Mouse (Mus musculus) mesoderm, embryonic 11.5 days (tissue): Measurements from ENCODE around the gene Slc39a9.

Experiments used
- DNase-seq: peaks from one replicate; pipeline ENCODE4 v3.0.0-alpha.2; 2012; ENCODE audit warnings: low read depth, low spot score

Slc39a9 gene

GRCm38 (mm10) chr12:80653951-80654658 lies 10.4 kb downstream of the Slc39a9 start:
- DNase-seq = no peak

- DNase-seq = no peak
Observed at GRCm38 (mm10) chr12:80654659-80655025, 11.0 kb downstream of the Slc39a9 start.

GRCm38 (mm10) chr12:80658661-80659060 lies 15.0 kb downstream of the Slc39a9 start:
- DNase-seq = no peak

GRCm38 (mm10) chr12:80662322-80662721 lies 18.6 kb downstream of the Slc39a9 start:
- no peak for DNase-seq

GRCm38 (mm10) chr12:80663935-80664334 lies 20.3 kb downstream of the Slc39a9 start:
- DNase-seq = no peak

- no peak for DNase-seq
Observed at GRCm38 (mm10) chr12:80668391-80668790, 24.7 kb downstream of the Slc39a9 start.

GRCm38 (mm10) chr12:80673170-80673569 lies 29.5 kb downstream of the Slc39a9 start:
- DNase-seq = peak; percentile 53

- peak; percentile 30 for DNase-seq
Observed at GRCm38 (mm10) chr12:80681340-80681739, 37.7 kb downstream of the Slc39a9 start.

GRCm38 (mm10) chr12:80683554-80683953 lies 39.9 kb downstream of the Slc39a9 start:
- no peak for DNase-seq

GRCm38 (mm10) chr12:80684316-80684715 lies 40.6 kb downstream of the Slc39a9 start:
- DNase-seq = no peak

- no peak for DNase-seq
Observed at GRCm38 (mm10) chr12:80687788-80688211, 44.1 kb downstream of the Slc39a9 start.

- DNase-seq = peak; percentile 22
Observed at GRCm38 (mm10) chr12:80689696-80690095, 46.0 kb downstream of the Slc39a9 start.

GRCm38 (mm10) chr12:80691671-80692091 lies 48.0 kb downstream of the Slc39a9 start:
- no peak for DNase-seq

- peak; percentile 46 for DNase-seq
Observed at GRCm38 (mm10) chr12:80692269-80692972, 48.7 kb downstream of the Slc39a9 start, which contains the start of gene Plekhd1. TSS of gene Plekhd1 (plus strand) at chr12:80692591.

GRCm38 (mm10) chr12:80693700-80694099 lies 50.0 kb downstream of the Slc39a9 start:
- no peak for DNase-seq

GRCm38 (mm10) chr12:80695004-80695403 lies 51.3 kb downstream of the Slc39a9 start:
- DNase-seq = no peak

GRCm38 (mm10) chr12:80698526-80699143 lies 55.0 kb downstream of the Slc39a9 start:
- no peak for DNase-seq

- DNase-seq = no peak
Observed at GRCm38 (mm10) chr12:80699144-80699531, 55.5 kb downstream of the Slc39a9 start.

GRCm38 (mm10) chr12:80701332-80701731 lies 57.6 kb downstream of the Slc39a9 start:
- no peak for DNase-seq

GRCm38 (mm10) chr12:80706208-80706914 lies 62.7 kb downstream of the Slc39a9 start:
- DNase-seq = no peak

GRCm38 (mm10) chr12:80706915-80707604 lies 63.4 kb downstream of the Slc39a9 start:
- DNase-seq = no peak
